Mouse (Mus musculus): ENCODE results near the gene Odf2l. TPM values are rescaled to one million over a fixed set of nuclear protein-coding genes. Genes with fewer than 3 reads are reported as not detected.

Odf2l gene
- polyA plus RNA-seq, 1 experiment from 2014 or later: 46.3 TPM

DNA sequence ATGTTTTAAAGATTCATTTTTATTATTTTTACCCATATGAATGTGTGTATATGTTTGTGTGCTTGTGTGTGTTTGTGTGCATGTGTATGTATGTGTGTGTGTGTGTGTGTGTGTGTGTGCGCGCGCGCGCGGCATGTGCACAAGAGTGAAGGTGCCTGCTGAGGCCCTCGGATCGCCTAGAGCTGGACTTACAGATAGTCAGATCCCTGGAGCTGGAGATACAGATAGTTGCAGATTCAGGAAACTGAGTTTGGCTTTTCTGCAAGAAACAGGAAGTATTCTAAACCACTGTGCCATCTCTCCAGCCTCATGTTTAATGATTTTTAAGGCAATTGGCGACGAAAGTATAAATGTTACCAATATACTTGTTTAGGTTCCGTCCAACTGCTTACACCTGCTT is 48.4 kb downstream of the Odf2l start:
- TF ChIP-seq CTCF (IDR thresholded peaks at IDR 0.05): no peak
- no peaks in the 10 kb centered on the region for H3K27me3 ChIP-seq
- in situ Hi-C loops (cut with MboI; ENCODE audit: low pct_unique_long_range_greater_than_20kb): no loop called here
- ATAC-seq (no peak), DNase-seq (ENCODE audit: low read depth, low spot score) (no peak)
- POLR2A ChIA-PET: no interaction called here
- CTCF ChIA-PET: interaction anchor here (1.4 to 1.5 kb wide), 3 partner anchors 9 to 16 kb away, joined by 3 to 4 read pairs (median 3); no protein-coding TSS in a partner anchor

DNA sequence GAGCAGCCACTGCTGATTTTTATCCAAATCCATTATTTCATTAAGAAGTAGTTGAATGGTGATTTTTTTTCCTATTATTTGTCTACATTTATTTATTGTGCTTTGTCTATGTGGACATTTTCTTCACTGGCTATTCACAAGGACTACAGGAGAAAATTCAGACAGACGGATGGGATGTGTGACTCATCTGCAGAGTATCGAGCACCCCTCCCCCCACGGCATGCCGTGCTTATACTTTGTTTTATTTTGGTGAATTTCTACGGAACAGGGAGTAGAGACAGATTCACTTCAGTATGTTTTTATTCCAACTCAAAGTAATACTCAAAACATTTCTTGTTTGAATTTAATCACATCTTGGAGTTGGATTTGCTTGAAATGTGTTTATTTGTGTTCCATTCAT is 49.4 kb downstream of the Odf2l start:
- DNase-seq (ENCODE audit: low read depth, low spot score) (no peak), ATAC-seq (no peak)
- in situ Hi-C loops (cut with MboI; ENCODE audit: low pct_unique_long_range_greater_than_20kb): no loop called here
- ChIA-PET POLR2A (interaction anchor here (0.6 kb wide), 1 partner anchor 46 kb away, joined by 3 read pairs; no protein-coding TSS in a partner anchor), CTCF (interaction anchor here (0.7 to 2.4 kb wide), 6 partner anchors 8 to 458 kb away, joined by 3 to 6 read pairs (median 4); no protein-coding TSS in a partner anchor)
- no peak for TF ChIP-seq CTCF (IDR thresholded peaks at IDR 0.05)
- H3K27me3 ChIP-seq: no peaks in the 10 kb centered on the region

DNA sequence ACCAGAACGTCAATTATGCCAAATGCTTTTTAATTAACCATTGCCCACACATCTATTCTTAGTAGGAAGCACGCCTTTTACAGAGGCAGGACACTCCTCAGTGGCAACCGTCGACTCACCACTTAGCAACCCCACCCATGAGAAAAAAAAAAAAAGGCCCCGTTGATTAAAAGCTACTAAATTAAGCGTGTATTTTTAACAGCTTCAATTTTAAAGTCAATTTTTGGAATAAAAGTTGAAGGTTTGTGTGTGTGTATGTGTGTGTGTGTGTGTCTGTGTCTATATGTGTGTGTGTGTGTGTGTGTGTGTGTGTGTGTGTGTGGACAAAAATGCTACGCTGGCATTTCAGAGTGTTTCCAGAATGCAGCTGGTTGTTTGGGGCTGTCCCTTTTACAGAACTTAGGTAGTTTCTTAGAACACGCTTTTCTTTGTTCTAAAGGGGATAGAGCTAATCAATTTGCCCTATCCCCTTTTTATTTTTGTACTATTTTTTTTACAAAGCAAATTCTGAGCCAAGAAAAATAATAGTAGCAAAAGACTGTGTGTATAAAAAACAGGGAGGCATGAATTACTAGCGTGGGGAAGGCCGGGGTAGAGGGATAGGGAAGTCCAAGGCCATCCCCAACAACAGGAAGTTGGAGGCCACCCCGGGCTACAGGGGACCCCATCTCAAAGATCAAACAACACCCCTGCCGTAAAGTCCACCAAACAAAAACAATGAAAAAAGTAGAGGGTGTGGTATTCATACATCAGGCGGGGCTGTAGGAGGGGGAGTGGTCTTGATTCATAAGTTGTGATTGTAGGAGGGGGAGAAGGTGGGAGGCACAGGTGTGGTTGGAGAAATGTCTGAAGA is 50.7 kb downstream of the Odf2l start:
- no peaks in the 10 kb centered on the region for H3K27me3 ChIP-seq
- in situ Hi-C loops (cut with MboI; ENCODE audit: low pct_unique_long_range_greater_than_20kb): no loop called here
- POLR2A ChIA-PET: no interaction called here
- no peak for ATAC-seq
- no peak for DNase-seq (ENCODE audit: low read depth, low spot score)
- CTCF ChIA-PET: interaction anchor here (0.7 to 2.4 kb wide), 2 partner anchors 14 to 31 kb away, joined by 3 to 6 read pairs; no protein-coding TSS in a partner anchor
- no peak for TF ChIP-seq CTCF (IDR thresholded peaks at IDR 0.05)

DNA sequence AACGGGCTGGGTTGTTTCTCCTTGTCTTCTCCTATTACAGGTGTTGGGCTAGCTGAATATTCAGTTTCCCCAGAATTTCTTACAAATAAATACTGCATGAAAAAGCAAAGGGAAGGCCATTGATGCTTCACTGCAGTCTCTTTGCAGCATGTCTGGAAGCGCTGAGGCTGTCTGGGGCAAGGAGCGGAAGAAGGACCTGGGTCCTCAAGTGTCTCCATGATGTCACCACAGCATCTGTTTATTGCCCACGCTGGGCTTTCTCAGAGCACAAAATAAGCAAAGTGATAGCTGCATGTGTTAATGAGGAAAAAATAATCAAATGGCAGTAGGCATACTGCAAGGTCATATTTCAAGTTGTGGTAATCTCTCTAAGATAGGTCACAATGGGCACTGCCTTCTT is 51.6 kb downstream of the Odf2l start:
- no peaks in the 10 kb centered on the region for H3K27me3 ChIP-seq
- TF ChIP-seq CTCF (IDR thresholded peaks at IDR 0.05): no peak
- ATAC-seq: no peak
- no peak for DNase-seq (ENCODE audit: low read depth, low spot score)
- POLR2A ChIA-PET: no interaction called here
- CTCF ChIA-PET: interaction anchor here (1.6 kb wide), 1 partner anchor 15 kb away, joined by 4 read pairs; no protein-coding TSS in a partner anchor
- in situ Hi-C loops (cut with MboI; ENCODE audit: low pct_unique_long_range_greater_than_20kb): no loop called here

DNA sequence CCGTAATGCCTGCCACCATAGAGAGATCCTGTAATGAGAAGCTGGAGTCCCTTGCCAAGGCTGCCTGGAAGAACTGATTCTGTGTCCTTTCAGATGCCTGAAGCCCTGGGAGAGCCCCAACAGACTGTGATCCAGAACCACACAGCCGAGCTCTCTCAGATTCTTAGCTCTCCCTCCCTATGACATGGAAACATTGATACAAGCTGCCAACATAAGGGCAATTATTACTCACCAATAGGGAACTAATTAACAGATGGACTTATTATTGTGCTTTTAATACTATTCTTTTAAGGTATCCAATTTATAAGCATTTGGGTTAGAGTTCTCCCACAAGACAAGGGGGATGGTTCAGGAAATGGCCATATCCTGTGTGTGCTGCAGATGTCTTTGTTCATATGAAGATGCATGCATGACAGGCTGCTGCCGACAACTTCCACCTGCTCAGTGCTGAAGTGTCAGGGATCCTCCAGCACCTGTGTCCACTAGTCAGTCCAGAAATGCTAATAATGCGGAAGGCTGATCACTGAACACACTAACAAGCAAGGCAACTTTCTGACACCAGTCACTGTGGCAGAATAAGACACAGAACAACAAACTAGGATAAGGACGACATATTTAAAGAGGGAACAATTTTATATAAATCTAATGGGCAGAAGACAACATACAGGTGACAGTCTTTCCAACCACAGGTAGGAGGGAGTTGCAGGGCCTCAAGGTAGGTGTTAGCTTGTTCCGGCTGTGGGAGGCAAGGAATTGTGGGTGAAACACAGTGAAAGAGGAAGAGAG is 52.4 kb downstream of the Odf2l start:
- in situ Hi-C loops (cut with MboI; ENCODE audit: low pct_unique_long_range_greater_than_20kb): no loop called here

DNA sequence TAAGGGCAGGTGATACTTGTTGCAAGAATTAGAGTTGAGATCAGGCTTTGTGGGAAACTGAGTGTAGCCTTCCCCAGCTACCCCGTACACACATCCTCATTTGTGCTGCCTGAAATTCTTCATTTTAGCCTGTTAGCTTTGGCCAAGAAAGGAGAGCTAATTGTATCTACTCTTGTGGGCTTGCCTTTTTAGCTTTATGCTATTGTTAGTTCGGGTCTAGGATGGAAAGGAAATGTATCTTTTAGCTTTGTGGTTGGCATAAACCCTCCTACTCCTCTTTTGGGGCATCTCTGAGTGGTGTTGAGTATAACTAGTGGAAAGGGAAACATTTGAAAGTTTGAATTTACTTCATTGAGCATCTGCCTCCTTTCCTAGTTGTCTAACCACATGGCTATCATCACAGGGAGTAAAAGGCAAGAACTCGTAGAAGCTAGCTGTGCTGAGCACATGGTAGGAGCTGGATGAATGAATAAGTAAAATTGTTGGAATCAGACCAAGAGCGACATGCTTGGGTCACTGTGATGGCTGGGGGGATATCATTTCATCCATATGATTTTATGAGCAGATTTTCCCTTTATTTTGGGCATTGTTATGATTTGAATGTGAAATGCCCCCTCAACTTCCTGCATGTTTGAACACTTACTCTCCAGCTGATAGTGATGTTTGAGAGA is 53.1 kb downstream of the Odf2l start:
- ATAC-seq (no peak), DNase-seq (ENCODE audit: low read depth, low spot score) (no peak)
- POLR2A ChIA-PET: no interaction called here
- CTCF ChIA-PET: interaction anchor here (0.7 to 1.6 kb wide), 2 partner anchors 13 to 20 kb away, joined by 3 to 4 read pairs; no protein-coding TSS in a partner anchor
- no peaks in the 10 kb centered on the region for H3K27me3 ChIP-seq
- in situ Hi-C loops (cut with MboI; ENCODE audit: low pct_unique_long_range_greater_than_20kb): no loop called here
- TF ChIP-seq CTCF (IDR thresholded peaks at IDR 0.05): no peak

More for the DNA sequence above, 52.4 kb downstream of the Odf2l start:
- no peak for TF ChIP-seq CTCF (IDR thresholded peaks at IDR 0.05)
- ChIA-PET POLR2A (no interaction called here), CTCF (interaction anchor here (1.6 kb wide), 1 partner anchor 14 kb away, joined by 4 read pairs; no protein-coding TSS in a partner anchor)
- ATAC-seq: no peak
- H3K27me3 ChIP-seq: no peaks in the 10 kb centered on the region
- no peak for DNase-seq (ENCODE audit: low read depth, low spot score)

DNA sequence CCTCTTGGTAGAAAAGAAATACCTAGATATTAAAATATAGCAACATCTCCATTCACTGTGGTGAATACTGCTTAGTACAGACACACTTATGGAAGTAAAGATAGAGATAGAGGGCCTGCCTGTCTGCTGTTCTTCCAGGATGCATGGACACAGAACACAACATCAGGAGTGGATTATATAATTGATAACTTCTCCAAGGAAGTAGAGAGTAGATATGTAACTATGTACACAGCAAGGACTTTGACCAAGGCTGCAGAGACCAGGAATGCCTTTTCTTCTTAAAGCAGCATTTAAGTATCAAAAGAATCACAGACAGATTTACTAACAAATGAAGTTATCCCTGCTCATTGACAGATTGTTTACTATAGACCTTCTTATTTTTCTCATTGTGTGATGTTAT is 66.3 kb downstream of the Odf2l start:
- ATAC-seq (no peak), DNase-seq (ENCODE audit: low read depth, low spot score) (no peak)
- peaks cover 19% of the 10 kb centered on the region for H3K27me3 ChIP-seq
- CTCF ChIA-PET: interaction anchor here (1.0 to 3.0 kb wide), 5 partner anchors 9 to 40 kb away, joined by 3 to 10 read pairs (median 4); no protein-coding TSS in a partner anchor
- in situ Hi-C loops (cut with MboI; ENCODE audit: low pct_unique_long_range_greater_than_20kb): no loop called here
- TF ChIP-seq CTCF (IDR thresholded peaks at IDR 0.05): no peak
- POLR2A ChIA-PET: no interaction called here

DNA sequence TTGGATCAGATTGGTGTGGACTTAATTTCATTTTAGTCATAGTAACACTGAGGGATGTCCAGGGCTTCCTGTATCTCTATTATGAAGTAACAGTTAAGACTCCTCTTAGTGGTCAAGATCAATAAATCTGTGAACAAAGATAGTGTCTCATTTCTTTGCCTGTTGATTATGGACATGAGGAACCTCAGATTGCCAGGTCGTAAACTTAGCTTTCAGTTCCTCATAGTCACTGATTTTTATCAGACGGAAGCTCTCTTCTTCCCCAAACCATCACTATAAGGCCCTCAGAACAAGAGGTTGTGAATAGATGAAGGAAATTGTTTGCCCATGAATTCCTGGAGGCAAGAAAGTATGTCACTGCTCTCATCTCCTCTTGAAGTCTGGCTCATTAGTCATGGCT is 73.6 kb downstream of the Odf2l start:
- no peak for DNase-seq (ENCODE audit: low read depth, low spot score)
- no peak for TF ChIP-seq CTCF (IDR thresholded peaks at IDR 0.05)
- POLR2A ChIA-PET: interaction anchor here (1.2 kb wide), 1 partner anchor 15 kb away, joined by 3 read pairs; no protein-coding TSS in a partner anchor
- in situ Hi-C loops (cut with MboI; ENCODE audit: low pct_unique_long_range_greater_than_20kb): no loop called here
- no peak for ATAC-seq
- CTCF ChIA-PET: interaction anchor here (1.0 to 2.1 kb wide), 3 partner anchors 9 to 61 kb away, joined by 3 to 10 read pairs (median 3); no protein-coding TSS in a partner anchor
- peaks cover under 1% of the 10 kb centered on the region for H3K27me3 ChIP-seq

DNA sequence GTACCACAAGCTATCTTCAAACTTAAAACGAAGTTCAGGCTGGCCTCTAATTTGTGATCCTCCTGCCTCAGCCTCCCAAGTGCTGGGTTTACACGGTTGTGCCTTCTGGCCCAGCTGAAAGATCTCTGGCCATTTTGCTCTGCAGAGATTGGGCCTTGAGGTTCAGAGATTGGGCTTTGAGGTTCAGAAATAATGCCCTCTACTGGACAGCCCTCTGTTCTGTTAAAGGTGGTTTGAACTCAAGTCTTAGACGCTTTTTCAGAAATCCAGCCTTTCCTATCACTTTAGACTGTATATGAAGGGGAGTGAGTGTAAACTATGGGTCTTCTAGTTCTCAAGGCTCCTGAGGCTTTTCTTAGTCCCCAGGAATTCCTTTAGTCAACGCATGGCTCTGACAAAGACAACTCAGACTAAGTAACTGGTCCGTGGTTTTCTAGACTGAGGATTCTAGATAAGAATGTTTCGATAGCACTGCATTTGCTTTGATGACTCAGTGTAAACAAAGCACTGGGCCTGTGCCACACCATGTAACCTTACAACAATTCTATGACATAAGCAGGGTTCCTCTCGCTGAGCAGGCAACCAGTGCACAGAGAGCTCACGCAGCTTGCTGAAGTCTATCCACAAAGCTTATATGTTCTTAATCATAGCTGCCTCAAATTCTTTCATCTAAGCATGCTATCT is 77.0 kb downstream of the Odf2l start:
- H3K27me3 ChIP-seq: no peaks in the 10 kb centered on the region
- in situ Hi-C loops (cut with MboI; ENCODE audit: low pct_unique_long_range_greater_than_20kb): no loop called here
- TF ChIP-seq CTCF (IDR thresholded peaks at IDR 0.05): no peak
- DNase-seq (ENCODE audit: low read depth, low spot score): peak; percentile 9
- peak; percentile 22 for ATAC-seq
- ChIA-PET CTCF (interaction anchor here (1.0 kb wide), 1 partner anchor 18 kb away, joined by 3 read pairs; no protein-coding TSS in a partner anchor), POLR2A (no interaction called here)

All from Patski (cell line).